Mouse (Mus musculus): Measurements from ENCODE around the gene Magi2. TPM values are rescaled to one million over a fixed set of nuclear protein-coding genes. Genes with fewer than 3 reads are reported as not detected.

The Magi2 gene
- polyA plus RNA-seq, 1 experiment from 2014 or later, result 6.5 TPM

- Histone ChIP-seq H3K9me3 (no peaks in the 10 kb centered on the region), H3K27ac (replicated peaks) (no peak overlapping the region), H3K36me3 (replicated peaks) (no peaks in the 10 kb centered on the region), H3K4me1 (no peaks in the 10 kb centered on the region), H3K27me3 (replicated peaks; ENCODE audit: low read depth, poor library complexity, severe bottlenecking) (no peaks in the 10 kb centered on the region), H3K4me3 (no peak overlapping the region)
- no peak for DNase-seq (ENCODE audit: low spot score)
- 89% methylated on average over 5 of the region's 5 CpGs for WGBS
Observed at GRCm38 (mm10) chr5:20404533-20404932, 1177.7 kb downstream of the Magi2 start.

GRCm38 (mm10) chr5:20406626-20407025 is 1179.8 kb downstream of the Magi2 start:
- DNase-seq (ENCODE audit: low spot score), result no peak
- no peaks in the 10 kb centered on the region for H3K27me3 ChIP-seq (replicated peaks; ENCODE audit: low read depth, poor library complexity, severe bottlenecking)
- no peaks in the 10 kb centered on the region for H3K9me3 ChIP-seq
- H3K4me1 ChIP-seq, result no peaks in the 10 kb centered on the region
- H3K36me3 ChIP-seq (replicated peaks), result no peaks in the 10 kb centered on the region
- 91% methylated on average over 4 of the region's 4 CpGs for WGBS
- no peak overlapping the region for H3K4me3 ChIP-seq
- H3K27ac ChIP-seq (replicated peaks), result no peak overlapping the region

GRCm38 (mm10) chr5:20415320-20415719 is 1188.5 kb downstream of the Magi2 start:
- Histone ChIP-seq H3K9me3 (no peaks in the 10 kb centered on the region), H3K36me3 (replicated peaks) (no peaks in the 10 kb centered on the region), H3K27me3 (replicated peaks; ENCODE audit: low read depth, poor library complexity, severe bottlenecking) (no peaks in the 10 kb centered on the region), H3K4me3 (no peak overlapping the region), H3K4me1 (no peaks in the 10 kb centered on the region), H3K27ac (replicated peaks) (no peak overlapping the region)
- DNase-seq (ENCODE audit: low spot score), result no peak

- Histone ChIP-seq H3K9me3 (no peaks in the 10 kb centered on the region), H3K4me3 (no peak overlapping the region), H3K4me1 (no peaks in the 10 kb centered on the region), H3K36me3 (replicated peaks) (no peaks in the 10 kb centered on the region), H3K27me3 (replicated peaks; ENCODE audit: low read depth, poor library complexity, severe bottlenecking) (no peaks in the 10 kb centered on the region), H3K27ac (replicated peaks) (no peak overlapping the region)
- DNase-seq (ENCODE audit: low spot score), result no peak
Observed at GRCm38 (mm10) chr5:20417348-20417747, 1190.5 kb downstream of the Magi2 start.

GRCm38 (mm10) chr5:20432148-20432813 is 1205.4 kb downstream of the Magi2 start:
- WGBS, result 53% methylated on average over 9 of the region's 9 CpGs
- no peaks in the 10 kb centered on the region for H3K9me3 ChIP-seq
- no peak for DNase-seq (ENCODE audit: low spot score)
- H3K27me3 ChIP-seq (replicated peaks; ENCODE audit: low read depth, poor library complexity, severe bottlenecking), result no peaks in the 10 kb centered on the region
- no peak overlapping the region for H3K4me3 ChIP-seq
- H3K27ac ChIP-seq (replicated peaks), result no peak overlapping the region
- H3K36me3 ChIP-seq (replicated peaks), result no peaks in the 10 kb centered on the region
- H3K4me1 ChIP-seq, result no peaks in the 10 kb centered on the region

- no peaks in the 10 kb centered on the region for H3K4me1 ChIP-seq
- 80% methylated on average over 4 of the region's 4 CpGs for WGBS
- H3K9me3 ChIP-seq, result no peaks in the 10 kb centered on the region
- H3K27me3 ChIP-seq (replicated peaks; ENCODE audit: low read depth, poor library complexity, severe bottlenecking), result no peaks in the 10 kb centered on the region
- no peak for DNase-seq (ENCODE audit: low spot score)
- no peak overlapping the region for H3K4me3 ChIP-seq
- no peak overlapping the region for H3K27ac ChIP-seq (replicated peaks)
- H3K36me3 ChIP-seq (replicated peaks), result no peaks in the 10 kb centered on the region
Observed at GRCm38 (mm10) chr5:20446471-20447174, 1219.8 kb downstream of the Magi2 start.

GRCm38 (mm10) chr5:20456106-20456505 is 1229.3 kb downstream of the Magi2 start:
- Histone ChIP-seq H3K4me3 (no peak overlapping the region), H3K4me1 (no peaks in the 10 kb centered on the region), H3K9me3 (no peaks in the 10 kb centered on the region), H3K27me3 (replicated peaks; ENCODE audit: low read depth, poor library complexity, severe bottlenecking) (no peaks in the 10 kb centered on the region), H3K36me3 (replicated peaks) (no peaks in the 10 kb centered on the region), H3K27ac (replicated peaks) (no peak overlapping the region)
- DNase-seq (ENCODE audit: low spot score), result no peak
- WGBS, result 62% methylated on average over 3 of the region's 3 CpGs

- Histone ChIP-seq H3K4me1 (no peaks in the 10 kb centered on the region), H3K27me3 (replicated peaks; ENCODE audit: low read depth, poor library complexity, severe bottlenecking) (no peaks in the 10 kb centered on the region), H3K36me3 (replicated peaks) (no peaks in the 10 kb centered on the region), H3K27ac (replicated peaks) (no peak overlapping the region), H3K9me3 (no peaks in the 10 kb centered on the region), H3K4me3 (no peak overlapping the region)
- DNase-seq (ENCODE audit: low spot score), result no peak
- WGBS, result 91% methylated on average over 7 of the region's 7 CpGs
Observed at GRCm38 (mm10) chr5:20457742-20458510, 1231.1 kb downstream of the Magi2 start.

GRCm38 (mm10) chr5:20461709-20462108 is 1234.9 kb downstream of the Magi2 start:
- Histone ChIP-seq H3K4me1 (no peaks in the 10 kb centered on the region), H3K27ac (replicated peaks) (no peak overlapping the region), H3K36me3 (replicated peaks) (no peaks in the 10 kb centered on the region), H3K4me3 (no peak overlapping the region), H3K9me3 (no peaks in the 10 kb centered on the region), H3K27me3 (replicated peaks; ENCODE audit: low read depth, poor library complexity, severe bottlenecking) (no peaks in the 10 kb centered on the region)
- DNase-seq (ENCODE audit: low spot score), result no peak
- 79% methylated on average over 2 of the region's 2 CpGs for WGBS

- no peaks in the 10 kb centered on the region for H3K27me3 ChIP-seq (replicated peaks; ENCODE audit: low read depth, poor library complexity, severe bottlenecking)
- no peaks in the 10 kb centered on the region for H3K9me3 ChIP-seq
- H3K4me3 ChIP-seq, result no peak overlapping the region
- no peak for DNase-seq (ENCODE audit: low spot score)
- H3K27ac ChIP-seq (replicated peaks), result no peak overlapping the region
- no peaks in the 10 kb centered on the region for H3K36me3 ChIP-seq (replicated peaks)
- 92% methylated on average over 2 of the region's 2 CpGs for WGBS
- no peaks in the 10 kb centered on the region for H3K4me1 ChIP-seq
Observed at GRCm38 (mm10) chr5:20462376-20462775, 1235.5 kb downstream of the Magi2 start.

GRCm38 (mm10) chr5:20469721-20470120 is 1242.9 kb downstream of the Magi2 start:
- Histone ChIP-seq H3K4me3 (no peak overlapping the region), H3K27me3 (replicated peaks; ENCODE audit: low read depth, poor library complexity, severe bottlenecking) (no peaks in the 10 kb centered on the region), H3K4me1 (no peaks in the 10 kb centered on the region), H3K9me3 (0 out of 2 replicates have a peak, but pooled peaks cover 6% of the 10 kb centered on the region), H3K27ac (replicated peaks) (no peak overlapping the region), H3K36me3 (replicated peaks) (no peaks in the 10 kb centered on the region)
- 79% methylated on average over 3 of the region's 3 CpGs for WGBS
- no peak for DNase-seq (ENCODE audit: low spot score)

- Histone ChIP-seq H3K27ac (replicated peaks) (no peak overlapping the region), H3K4me3 (no peak overlapping the region), H3K4me1 (no peaks in the 10 kb centered on the region), H3K9me3 (0 out of 2 replicates have a peak, but pooled peaks cover 6% of the 10 kb centered on the region), H3K36me3 (replicated peaks) (no peaks in the 10 kb centered on the region), H3K27me3 (replicated peaks; ENCODE audit: low read depth, poor library complexity, severe bottlenecking) (no peaks in the 10 kb centered on the region)
- DNase-seq (ENCODE audit: low spot score), result peak; percentile 24
Observed at GRCm38 (mm10) chr5:20470466-20470865, 1243.6 kb downstream of the Magi2 start.

- H3K36me3 ChIP-seq (replicated peaks), result no peaks in the 10 kb centered on the region
- H3K27me3 ChIP-seq (replicated peaks; ENCODE audit: low read depth, poor library complexity, severe bottlenecking), result no peaks in the 10 kb centered on the region
- H3K4me3 ChIP-seq, result no peak overlapping the region
- H3K27ac ChIP-seq (replicated peaks), result no peak overlapping the region
- H3K4me1 ChIP-seq, result 0 out of 2 replicates have a peak, but pooled peaks cover 3% of the 10 kb centered on the region
- 90% methylated on average over 7 of the region's 7 CpGs for WGBS
- H3K9me3 ChIP-seq, result no peaks in the 10 kb centered on the region
- DNase-seq (ENCODE audit: low spot score), result no peak
Observed at GRCm38 (mm10) chr5:20484505-20484904, 1257.7 kb downstream of the Magi2 start.

Measured in embryonic facial prominence, embryonic 10.5 days (tissue).